Mouse (Mus musculus) c-Kit-positive CD71-positive TER-119-positive erythroid progenitor cells, embryonic 14.5 days (primary cell): ENCODE measurements around the gene Rgs3.

Experiments
- DNase-seq: peaks from one replicate; pipeline ENCODE4 v3.0.0-alpha.2; 2013; ENCODE audit warnings: low spot score

The Rgs3 gene

DNA sequence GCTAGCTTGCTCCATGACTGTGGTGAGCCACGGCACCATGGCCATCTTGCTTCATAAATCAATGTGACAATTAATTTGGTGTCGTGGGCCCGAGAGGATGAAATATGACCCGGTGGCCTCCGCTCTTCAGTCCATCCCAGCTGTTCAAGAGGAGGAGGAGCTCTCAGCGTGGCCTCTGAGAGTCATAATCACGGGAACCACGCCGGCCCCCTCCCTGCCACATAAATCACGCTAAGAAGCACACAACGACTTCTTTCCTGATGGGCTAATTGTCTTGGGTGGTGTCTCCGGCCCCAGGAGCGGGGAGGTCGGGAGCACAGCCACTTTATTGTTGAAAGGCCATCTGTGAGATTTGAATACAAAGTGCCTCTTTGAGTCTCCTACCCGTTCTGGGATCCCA is 99.6 kb downstream of the Rgs3 start:
- DNase-seq: no peak

DNA sequence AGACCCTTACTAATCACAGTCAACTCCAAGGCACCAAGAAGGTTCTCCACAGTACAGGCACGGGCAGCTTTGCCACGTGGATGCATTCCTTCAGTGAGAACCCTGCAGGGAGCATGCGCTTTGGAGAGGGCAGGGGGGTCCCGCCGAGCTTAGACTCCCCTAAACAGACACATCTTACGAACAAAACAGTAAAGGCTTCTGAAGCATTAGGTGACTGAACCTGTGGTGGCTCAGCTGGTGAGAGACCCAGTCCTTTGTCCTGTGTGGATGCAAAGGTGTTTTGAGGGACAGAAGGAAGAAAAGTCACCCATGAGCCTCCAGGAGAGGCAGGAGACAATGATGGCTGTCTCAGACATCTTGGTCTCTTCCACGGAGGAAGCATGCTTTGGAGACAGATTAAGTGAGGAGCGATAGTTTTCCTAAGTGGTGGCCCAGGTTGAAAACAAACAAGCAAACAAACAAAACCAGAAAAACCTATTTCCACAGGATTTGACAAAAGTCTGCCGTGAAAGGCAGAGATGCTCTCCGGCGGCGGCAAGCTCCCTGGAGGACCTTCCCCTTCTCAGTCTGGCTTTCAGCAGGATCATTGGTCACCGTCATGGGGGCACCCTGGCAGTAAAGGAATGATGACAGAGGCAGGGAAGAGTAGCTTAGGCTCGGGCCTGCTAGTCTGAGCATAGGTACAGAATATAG is 100.4 kb downstream of the Rgs3 start:
- no peak for DNase-seq

DNA sequence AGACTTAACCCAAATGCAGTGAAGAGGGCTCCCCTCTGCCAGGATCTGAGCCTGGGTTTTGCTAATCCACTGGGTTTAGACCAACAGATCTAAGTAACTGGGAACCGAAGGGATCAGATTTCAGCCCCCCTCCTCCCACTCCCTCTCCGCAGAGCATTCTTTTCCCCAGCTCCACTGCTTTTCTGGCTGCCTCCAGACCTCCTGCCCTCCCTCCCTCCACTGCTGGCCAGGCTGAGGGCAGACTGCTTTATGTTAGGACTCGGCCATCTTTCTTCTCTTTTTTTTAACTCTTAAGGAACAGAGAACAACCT is 100.9 kb downstream of the Rgs3 start:
- no peak for DNase-seq

DNA sequence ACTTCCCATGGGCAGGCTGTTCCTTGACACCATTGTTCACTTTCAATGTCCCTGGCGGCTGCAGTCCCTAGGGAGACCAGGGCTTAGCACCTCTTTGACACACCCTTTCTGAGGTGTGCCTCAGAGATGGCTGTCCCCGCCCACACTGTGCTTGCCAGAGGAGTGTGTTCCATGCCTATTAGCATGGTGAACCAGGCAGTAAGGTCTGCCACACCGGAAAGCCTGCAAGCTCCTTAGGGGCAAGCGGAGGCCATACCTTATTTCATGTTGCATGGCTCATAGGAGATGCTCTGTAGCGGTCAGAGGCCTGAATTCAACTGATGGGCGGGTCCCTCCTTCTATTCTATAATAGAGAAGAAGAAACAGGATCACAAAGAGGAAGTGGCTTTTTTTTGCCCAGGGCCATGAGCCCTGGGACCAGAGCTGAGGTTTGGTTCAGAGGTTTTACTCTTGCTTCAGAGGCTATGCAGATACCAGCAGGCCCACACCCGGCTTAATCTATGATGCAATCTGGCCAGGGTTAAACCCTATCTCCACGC is 101.7 kb downstream of the Rgs3 start:
- DNase-seq: no peak

DNA sequence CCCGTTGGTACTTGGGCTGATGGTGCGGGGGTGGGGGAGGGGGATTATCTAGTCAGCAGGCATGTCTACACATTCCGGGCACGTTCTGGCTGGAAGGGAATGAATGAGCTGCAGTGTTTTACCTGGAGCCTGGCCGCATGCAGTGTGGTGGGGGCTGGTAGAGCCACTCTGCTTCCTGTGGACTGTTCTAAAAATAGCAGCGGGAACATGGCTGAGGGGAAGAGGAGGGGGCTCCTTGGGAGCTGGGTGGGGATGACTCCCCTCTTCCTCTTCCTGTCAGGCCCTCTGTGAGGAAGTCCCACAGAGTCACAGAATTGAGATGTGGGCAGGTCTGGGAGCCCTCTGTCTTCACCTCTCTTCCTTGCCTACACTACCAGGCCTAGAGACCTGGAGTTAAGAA is 103.7 kb downstream of the Rgs3 start:
- DNase-seq: no peak

DNA sequence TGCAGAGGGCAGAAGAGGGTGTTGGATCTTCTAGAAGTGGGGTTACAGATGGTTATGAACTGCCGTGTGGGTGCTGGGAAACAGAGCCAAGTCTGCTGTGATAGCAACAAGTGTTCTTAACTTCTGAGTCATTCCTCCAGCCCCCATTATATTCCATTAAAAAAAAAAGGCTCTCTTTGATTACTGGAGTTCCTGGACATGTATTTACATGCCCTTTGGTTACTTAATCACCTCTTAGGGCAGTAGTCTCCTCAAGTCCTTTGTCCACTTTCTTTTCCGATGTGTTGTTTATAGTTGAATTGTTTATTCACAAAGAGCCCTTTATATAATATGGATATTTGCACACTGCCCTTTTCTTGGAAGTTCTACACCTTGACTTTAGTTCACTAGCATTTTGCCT is 106.2 kb downstream of the Rgs3 start:
- no peak for DNase-seq

DNA sequence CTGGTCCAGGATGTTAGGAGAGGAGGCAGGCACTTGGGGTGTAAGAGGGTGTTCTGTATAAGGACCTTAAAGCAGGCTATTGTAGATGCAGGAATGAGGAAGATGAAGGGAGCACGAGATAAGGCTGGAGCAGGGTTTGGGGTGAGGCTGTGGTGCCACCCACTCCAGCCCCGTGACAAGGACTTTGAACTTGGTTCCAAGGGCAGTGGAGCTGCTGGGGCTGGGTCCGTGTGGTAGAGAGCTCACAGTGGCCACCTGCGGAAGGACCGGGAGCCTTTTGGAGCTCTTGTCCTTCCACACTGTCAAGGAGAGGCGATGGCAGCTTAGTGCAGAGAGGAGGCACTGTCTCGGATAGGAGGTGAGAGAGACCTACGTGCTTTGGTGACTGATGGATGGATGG is 109.0 kb downstream of the Rgs3 start:
- DNase-seq: no peak

DNA sequence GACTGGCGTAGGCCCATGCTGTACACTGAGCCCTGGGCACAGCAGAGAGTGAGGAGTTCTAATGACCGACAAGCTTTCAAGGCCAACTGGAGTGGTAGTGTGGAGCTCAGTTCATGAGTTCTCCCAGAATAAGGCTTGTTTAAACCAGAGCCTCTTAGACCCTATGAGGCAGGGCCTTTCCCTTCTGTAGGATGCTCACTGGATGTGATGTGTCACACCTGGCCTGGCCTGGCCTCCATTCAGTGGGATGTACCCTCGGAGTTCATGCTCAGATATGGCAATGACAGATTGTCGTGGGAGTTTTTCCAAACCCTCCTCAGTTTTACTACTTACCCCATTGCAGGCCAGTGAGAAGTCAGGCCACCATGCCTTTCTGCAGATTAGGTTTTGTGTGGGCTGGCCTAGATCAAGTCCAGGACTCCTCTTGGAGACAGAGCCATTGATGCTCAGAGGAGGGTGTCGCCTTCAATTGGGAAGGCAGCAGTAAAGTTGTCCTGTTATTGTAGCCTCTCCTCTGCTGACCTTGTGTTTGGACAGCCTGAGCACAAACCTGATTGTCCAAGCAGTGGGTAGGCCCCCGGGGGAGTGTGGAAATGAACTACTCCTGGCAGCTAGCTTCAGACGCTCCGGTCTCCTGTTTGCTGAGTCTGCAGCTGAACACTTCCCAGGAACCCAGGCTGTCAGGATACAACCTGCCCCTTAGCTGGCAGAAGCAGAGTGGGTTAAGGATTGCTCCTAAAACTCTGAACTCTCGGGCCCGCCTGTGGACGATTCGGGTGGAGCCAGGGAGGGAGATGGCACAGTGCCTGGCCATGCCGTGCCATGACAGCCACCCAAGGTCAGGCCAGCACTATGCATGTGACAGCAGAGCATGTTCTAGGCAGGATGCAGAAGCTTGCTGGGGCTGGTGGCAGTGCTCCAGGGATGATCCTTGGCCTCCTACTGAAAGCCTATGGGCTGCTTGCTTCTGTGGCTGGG is 109.7 kb downstream of the Rgs3 start:
- DNase-seq: no peak

DNA sequence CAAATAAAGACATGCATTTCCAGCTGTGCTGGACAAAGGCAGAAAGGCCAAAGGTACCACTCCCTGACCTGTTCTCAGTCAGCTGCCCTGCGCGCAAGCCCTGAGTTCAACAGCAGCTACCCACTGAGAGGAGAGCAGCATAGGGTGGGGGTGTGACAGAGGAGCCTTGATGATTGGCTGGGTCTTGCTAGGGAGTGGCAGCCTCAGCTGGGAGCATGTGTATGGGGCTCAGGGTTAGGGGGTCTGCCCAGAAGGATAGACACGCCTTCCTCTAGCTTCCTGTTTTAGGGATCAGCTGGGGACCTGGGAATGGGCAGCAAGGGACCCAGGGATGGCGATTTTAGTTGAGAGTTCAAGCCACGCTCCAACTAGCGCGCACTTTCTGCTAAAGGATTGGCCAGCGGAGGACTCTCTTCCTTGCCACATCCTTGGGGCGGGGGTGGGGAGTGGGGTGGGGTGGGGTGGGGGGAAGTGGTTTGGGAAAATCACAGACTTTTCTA is 113.9 kb downstream of the Rgs3 start:
- no peak for DNase-seq

DNA sequence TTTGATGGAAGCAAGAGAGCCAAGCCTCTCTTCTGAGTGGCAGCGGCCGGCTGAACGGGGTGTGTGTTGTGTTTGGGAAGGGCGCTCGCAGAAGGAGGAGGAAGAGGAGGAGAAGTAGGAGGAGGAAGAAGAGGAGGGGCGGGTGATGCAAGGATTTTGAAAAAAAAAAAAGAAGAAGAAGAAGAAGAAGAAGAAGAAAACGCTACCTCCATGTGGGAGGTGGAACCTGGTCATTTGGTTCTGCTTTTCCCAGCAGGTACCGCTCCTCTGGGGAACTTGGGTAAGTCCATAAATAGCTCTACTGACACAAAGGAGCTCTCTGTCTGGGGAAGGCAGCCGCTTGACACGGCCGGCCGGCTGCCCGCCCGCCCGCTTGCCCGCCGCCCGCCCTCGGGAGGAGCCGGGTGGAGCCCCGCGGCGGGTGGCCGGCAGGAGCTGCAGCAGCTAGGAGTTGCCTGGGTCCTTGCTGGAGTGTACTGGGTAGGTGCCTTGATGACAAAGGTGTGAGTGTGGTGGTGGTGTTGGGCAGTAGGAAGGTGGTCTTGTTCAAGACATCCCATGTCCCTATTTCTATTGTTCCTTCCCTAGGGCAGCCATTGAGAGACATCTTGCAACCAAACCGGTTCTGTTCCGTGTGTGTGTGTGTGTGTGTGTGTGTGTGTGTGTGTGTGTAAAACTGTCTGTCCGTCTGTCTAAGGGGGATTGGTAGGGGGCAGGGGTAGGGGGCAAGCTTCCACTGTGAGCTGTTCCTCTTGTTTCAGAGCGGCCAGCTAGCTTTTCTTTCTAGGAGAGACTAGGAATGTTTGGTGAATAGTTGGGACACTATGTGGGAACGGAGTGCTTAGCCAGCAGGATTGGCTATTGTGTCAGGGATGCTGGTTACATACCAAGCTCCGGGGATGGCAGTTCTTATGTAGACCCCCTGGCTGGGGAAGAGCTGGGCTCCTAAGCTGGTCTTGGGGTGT is 114.7 kb downstream of the Rgs3 start:
- no peak for DNase-seq

DNA sequence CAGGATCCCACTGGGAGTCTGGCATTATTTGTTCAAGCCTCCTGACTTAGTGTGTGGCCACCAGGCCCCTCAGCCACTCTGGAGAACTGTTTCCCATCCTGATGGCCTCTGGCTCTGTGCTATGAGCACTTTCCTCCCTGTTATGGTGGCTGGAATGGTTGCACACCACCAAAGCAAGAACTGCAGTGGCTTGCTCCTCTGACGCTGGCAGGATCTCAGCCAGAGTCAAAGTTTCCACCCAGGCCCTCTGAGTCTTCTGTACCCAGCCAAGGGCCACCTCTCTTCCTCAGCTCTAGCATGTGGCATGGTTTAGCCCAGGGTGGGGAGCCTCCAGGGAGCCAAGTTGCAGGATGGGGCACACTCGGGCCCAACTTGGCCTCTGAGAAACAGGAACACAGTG is 115.7 kb downstream of the Rgs3 start:
- DNase-seq: no peak

DNA sequence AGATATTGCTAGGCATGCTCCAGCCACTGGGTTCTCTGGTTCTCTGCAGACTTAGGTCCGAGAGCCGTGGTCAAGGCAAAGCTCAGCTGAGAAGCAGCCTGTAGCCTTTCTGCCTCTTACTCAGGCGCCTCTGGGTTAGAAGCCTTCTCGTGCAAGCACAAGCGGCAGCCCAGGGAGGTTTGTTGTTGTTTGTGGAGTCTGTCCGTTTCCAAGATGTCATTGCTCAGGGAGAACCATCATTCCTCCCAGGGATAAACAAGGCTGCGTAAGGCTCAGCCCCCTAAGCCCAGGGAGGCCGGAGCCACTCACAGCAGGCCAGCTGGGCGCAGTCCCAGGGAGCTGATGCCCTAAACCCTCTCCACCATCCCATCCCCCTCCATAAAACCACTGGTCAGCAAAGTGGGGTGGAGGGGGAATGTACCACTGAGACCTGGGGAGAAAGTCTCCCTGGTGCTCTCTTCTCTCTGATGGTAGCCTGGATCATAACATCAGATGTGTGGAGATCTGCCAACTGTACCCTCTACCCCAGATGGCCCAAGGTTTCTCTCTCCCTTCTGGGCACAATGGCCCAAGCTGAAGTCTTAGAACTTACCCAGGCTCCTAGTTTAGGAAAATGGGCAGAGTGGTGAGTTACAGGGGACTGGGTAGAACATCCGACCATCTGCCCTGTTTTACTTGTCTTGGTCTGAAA is 117.5 kb downstream of the Rgs3 start:
- no peak for DNase-seq

DNA sequence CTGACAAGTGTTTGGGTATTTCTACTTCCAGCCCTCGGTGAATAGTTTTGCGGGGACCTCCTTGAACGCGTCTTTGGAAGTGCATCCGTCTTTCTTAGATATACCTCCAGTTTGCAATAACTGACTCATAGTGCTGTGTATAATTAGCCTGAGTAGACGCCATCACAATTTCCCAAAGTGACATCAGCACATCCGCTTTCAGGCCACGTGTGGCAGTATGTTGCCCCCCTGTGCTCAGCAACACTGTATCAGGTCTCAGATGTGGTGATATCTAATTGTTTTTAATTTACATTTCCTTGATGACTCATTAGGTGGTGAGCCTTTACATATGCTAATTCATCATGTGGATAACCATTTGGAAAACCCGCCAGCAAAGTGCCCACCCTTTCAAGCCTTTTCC is 119.5 kb downstream of the Rgs3 start:
- no peak for DNase-seq

DNA sequence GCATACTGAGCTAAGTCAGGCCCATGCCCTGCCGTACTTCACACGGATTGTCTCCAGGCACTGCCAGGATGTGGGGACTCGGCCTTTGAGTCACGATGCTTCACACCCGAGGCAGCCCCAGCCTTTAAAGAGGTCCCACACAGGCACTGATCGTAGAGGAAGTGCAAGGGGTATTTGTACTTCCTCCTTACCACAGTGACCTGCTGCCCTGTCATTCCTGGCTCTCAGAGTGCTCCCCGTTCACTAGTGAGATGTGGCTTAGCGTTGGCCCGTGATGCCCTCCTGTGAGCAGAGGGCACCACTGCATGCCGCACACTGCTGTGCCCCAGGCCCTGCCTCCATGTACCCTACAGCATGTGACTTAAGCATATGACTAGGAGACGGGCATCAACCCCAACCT is 121.8 kb downstream of the Rgs3 start:
- DNase-seq: no peak

DNA sequence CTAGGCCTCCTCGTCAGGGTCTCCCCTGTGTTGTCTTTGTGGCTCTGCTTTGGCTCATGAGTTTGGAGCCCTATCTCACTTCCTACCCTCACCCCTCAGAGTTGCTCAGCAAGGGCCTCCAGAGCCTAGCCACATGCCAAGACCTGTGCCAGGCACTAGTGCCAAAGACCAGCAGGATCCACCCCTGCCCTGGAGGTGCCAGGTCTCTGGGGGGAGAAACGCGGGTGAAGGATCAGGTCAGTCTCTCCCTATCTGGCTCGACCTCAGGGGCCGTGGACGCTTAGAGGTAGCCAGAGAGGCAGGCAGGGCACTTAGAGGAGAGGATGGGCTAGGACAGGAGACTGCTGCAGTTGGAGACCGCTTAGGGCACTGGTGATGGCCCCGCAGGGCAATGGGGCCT is 122.7 kb downstream of the Rgs3 start:
- no peak for DNase-seq

DNA sequence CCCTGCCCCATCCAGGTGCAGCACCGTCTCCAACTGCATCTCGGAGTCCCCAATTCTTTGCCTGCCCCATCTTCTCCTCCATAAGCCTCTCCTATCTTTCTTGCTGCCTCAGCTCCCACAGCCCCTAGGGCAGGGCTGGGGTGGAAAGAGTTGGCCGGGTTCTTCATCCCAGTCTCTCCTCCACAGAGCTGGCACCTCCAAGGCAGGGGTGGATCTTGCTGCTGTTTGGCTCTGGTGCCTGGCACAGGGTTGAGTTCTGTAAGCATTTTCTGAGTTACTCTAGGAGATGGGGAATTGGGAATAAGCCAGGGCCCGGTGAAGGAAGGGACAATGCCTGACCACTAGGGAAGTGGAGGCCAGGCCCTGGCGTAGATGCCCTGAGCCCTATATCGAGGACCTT is 123.5 kb downstream of the Rgs3 start:
- DNase-seq: no peak

DNA sequence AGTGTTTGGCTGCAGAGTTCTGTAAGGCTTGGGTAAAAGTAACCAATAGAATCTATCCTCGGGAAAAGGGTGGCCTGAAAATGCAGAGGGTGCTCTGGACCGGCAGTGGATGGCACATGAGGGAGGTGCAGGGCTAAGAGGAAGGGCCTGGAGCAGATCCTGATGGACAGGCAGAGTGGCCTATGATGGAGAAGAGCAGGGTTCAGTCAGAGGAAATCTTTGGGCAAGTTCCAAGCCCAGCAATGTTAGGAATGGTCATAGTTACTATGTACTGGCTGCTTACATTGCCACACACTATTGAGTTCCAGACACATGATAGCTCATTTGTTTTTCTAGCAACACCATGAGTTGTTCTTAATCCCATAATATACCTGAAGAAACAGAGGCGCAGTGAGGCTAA is 124.7 kb downstream of the Rgs3 start:
- no peak for DNase-seq

DNA sequence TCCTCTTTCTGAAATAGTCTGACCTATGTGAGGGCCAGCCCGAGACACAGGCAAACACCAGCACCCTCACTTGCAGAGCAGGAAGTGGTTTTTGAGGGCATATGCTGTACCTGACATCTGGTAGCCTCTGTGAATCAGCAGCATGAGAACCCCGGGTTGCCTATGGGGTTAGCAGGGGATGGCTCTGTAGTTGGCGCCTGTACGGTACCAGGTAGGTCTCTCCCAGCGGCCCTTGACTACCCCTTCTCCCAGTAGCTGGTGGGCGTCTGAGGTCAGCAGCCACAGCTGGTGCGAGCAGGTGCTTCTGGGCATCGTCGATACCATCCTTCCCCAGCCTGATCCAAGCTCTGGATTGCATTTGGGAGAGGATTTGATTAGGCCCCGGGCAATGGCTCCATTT is 125.6 kb downstream of the Rgs3 start:
- DNase-seq: no peak

DNA sequence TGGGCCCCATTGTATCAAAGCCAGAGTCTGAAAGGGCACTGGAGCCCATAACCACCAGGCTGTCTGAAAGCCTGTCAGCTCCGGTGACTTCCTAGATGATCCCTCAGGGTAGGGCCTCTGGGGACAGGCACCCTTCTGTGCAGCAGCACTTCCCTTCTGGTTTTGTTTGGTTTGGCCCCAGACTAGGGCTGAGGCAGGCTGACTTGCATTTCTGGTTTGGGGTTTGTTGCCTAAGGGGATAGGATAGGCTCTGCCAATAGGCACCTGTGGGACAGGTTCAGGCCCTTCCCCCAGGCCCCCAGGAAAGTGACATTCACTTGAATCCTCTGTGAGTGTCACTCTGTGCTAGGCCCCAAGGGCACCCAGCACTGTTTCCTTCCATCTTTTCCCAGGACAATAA is 127.1 kb downstream of the Rgs3 start:
- DNase-seq: no peak

DNA sequence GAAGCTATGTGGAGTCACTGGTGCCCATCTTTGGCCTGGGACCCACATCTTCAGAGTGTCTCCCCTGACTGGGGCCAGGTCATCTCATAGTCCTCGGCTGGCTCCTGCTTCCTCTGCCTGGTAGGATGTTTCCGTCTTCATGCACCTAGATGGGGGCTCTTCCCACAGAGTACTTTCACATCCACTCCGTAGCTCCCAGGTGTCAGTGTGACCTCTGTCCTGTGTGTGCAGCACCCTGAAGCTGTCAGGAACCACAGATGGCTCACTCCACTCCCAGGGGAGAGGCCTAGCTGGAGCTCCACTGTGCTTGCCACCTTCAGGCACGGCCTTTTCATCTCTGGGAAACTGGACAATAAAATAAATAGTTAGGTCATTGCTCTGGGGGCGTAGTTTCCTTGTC is 128.5 kb downstream of the Rgs3 start:
- no peak for DNase-seq

DNA sequence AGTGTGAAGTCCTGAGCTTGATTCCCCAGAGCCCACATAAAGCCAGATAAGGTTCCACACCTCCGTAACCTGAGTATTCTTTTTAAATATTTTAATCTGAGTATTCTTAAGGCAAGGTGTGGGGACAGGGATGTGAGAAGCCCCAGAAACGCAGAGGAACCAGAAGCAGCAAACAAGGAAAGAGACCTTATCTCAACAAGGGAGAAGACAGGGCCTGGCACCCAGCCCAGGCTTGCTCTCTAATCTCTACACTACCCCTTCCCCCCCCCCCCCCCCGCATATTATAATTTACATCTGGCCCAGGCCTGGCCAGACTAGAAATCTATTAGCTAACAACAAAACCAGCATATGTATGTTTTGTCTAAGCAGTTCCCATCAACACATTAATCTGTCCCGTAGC is 131.3 kb downstream of the Rgs3 start:
- no peak for DNase-seq
